Mouse (Mus musculus): ENCODE data around the gene Afg1l. TPM values are rescaled to one million over a fixed set of nuclear protein-coding genes. Genes with fewer than 3 reads are reported as not detected.
A peak's percentile ranks its signal among the peaks of the same experiment; 100 is the strongest.

Afg1l gene
- total RNA-seq, 2 experiments from 2014 or later, result 12.1 to 12.4 TPM

- no peak for DNase-seq (ENCODE audit: low spot score in 2 of 2)
- intact Hi-C loops (cut with DNase I), result no loop called here
Observed at GRCm38 (mm10) chr10:42312557-42312956, 165.8 kb downstream of the Afg1l start.

GRCm38 (mm10) chr10:42308687-42308987 is 169.7 kb downstream of the Afg1l start:
- intact Hi-C loops (cut with DNase I), result loop anchor here (1.0 to 10.0 kb wide), 3 partner anchors 329 to 636 kb away; no protein-coding TSS in a partner anchor
- no peak for DNase-seq (ENCODE audit: low spot score in 2 of 2)

GRCm38 (mm10) chr10:42307980-42308686 is 170.2 kb downstream of the Afg1l start:
- intact Hi-C loops (cut with DNase I), result loop anchor here (1.0 to 10.0 kb wide), 3 partner anchors 329 to 637 kb away; no protein-coding TSS in a partner anchor
- peak; percentile 80 to 86 for DNase-seq (ENCODE audit: low spot score in 2 of 2)

- intact Hi-C loops (cut with DNase I), result loop anchor here (10.0 kb wide), 1 partner anchor 638 kb away; no protein-coding TSS in a partner anchor
Observed at GRCm38 (mm10) chr10:42306422-42306821, 171.9 kb downstream of the Afg1l start.

GRCm38 (mm10) chr10:42300805-42301204 is 177.6 kb downstream of the Afg1l start:
- DNase-seq (ENCODE audit: low spot score in 2 of 2), result no peak
- intact Hi-C loops (cut with DNase I), result loop anchor here (10.0 kb wide), 1 partner anchor 644 kb away; no protein-coding TSS in a partner anchor

More at GRCm38 (mm10) chr10:42306422-42306821, 171.9 kb downstream of the Afg1l start:
- DNase-seq (ENCODE audit: low spot score in 2 of 2), result no peak

- intact Hi-C loops (cut with DNase I), result loop anchor here (5.0 to 10.0 kb wide), 4 partner anchors 608 to 995 kb away; partner anchors contain the start of genes Ak9, Cd164 and Fig4
- no peak for DNase-seq (ENCODE audit: low spot score in 2 of 2)
Observed at GRCm38 (mm10) chr10:42299967-42300366, 178.4 kb downstream of the Afg1l start.

- intact Hi-C loops (cut with DNase I), result loop anchor here (5.0 to 10.0 kb wide), 3 partner anchors 607 to 995 kb away; partner anchors contain the start of genes Ak9, Cd164 and Fig4
Observed at GRCm38 (mm10) chr10:42299426-42299825, 178.9 kb downstream of the Afg1l start.

GRCm38 (mm10) chr10:42297954-42298353 is 180.4 kb downstream of the Afg1l start:
- intact Hi-C loops (cut with DNase I), result loop anchor here (5.0 to 10.0 kb wide), 3 partner anchors 606 to 993 kb away; partner anchors contain the start of genes Ak9, Cd164 and Fig4
- no peak for DNase-seq (ENCODE audit: low spot score in 2 of 2)

More at GRCm38 (mm10) chr10:42299426-42299825, 178.9 kb downstream of the Afg1l start:
- DNase-seq (ENCODE audit: low spot score in 2 of 2), result no peak

GRCm38 (mm10) chr10:42297109-42297508 is 181.3 kb downstream of the Afg1l start:
- intact Hi-C loops (cut with DNase I), result loop anchor here (5.0 to 10.0 kb wide), 3 partner anchors 605 to 992 kb away; partner anchors contain the start of genes Ak9, Cd164 and Fig4
- DNase-seq (ENCODE audit: low spot score in 2 of 2), result no peak

- DNase-seq (ENCODE audit: low spot score in 2 of 2), result no peak
- intact Hi-C loops (cut with DNase I), result loop anchor here (5.0 to 10.0 kb wide), 3 partner anchors 604 to 992 kb away; partner anchors contain the start of genes Ak9, Cd164 and Fig4
Observed at GRCm38 (mm10) chr10:42296559-42296958, 181.8 kb downstream of the Afg1l start.

GRCm38 (mm10) chr10:42295028-42295427 is 183.3 kb downstream of the Afg1l start:
- DNase-seq (ENCODE audit: low spot score in 2 of 2), result peak; percentile 17 to 56
- intact Hi-C loops (cut with DNase I), result loop anchor here (2.0 to 10.0 kb wide), 5 partner anchors 314 to 990 kb away; partner anchors contain the start of genes Ak9, Cd164 and Fig4

GRCm38 (mm10) chr10:42294392-42294791 is 184.0 kb downstream of the Afg1l start:
- intact Hi-C loops (cut with DNase I), result loop anchor here (2.0 to 10.0 kb wide), 4 partner anchors 314 to 990 kb away; partner anchors contain the start of genes Ak9, Cd164 and Fig4
- DNase-seq (ENCODE audit: low spot score in 2 of 2), result no peak

GRCm38 (mm10) chr10:42293877-42294276 is 184.5 kb downstream of the Afg1l start:
- no peak for DNase-seq (ENCODE audit: low spot score in 2 of 2)
- intact Hi-C loops (cut with DNase I), result loop anchor here (2.0 to 10.0 kb wide), 4 partner anchors 313 to 989 kb away; partner anchors contain the start of genes Ak9, Cd164 and Fig4

- no peak for DNase-seq (ENCODE audit: low spot score in 2 of 2)
- intact Hi-C loops (cut with DNase I), result loop anchor here (10.0 kb wide), 2 partner anchors 777 to 987 kb away; partner anchors contain the start of genes Ak9, Cd164 and Fig4
Observed at GRCm38 (mm10) chr10:42291360-42291759, 187.0 kb downstream of the Afg1l start.

- DNase-seq (ENCODE audit: low spot score in 2 of 2), result no peak
- intact Hi-C loops (cut with DNase I), result no loop called here
Observed at GRCm38 (mm10) chr10:42287666-42288065, 190.7 kb downstream of the Afg1l start.

- no peak for DNase-seq (ENCODE audit: low spot score in 2 of 2)
- intact Hi-C loops (cut with DNase I), result loop anchor here (5.0 kb wide), 4 partner anchors 251 to 466 kb away; no protein-coding TSS in a partner anchor
Observed at GRCm38 (mm10) chr10:42278307-42278850, 200.0 kb downstream of the Afg1l start.

- intact Hi-C loops (cut with DNase I), result loop anchor here (2.0 to 5.0 kb wide), 5 partner anchors 250 to 465 kb away; no protein-coding TSS in a partner anchor
- peak; percentile 99 to 100 for DNase-seq (ENCODE audit: low spot score in 2 of 2)
Observed at GRCm38 (mm10) chr10:42277476-42278306, 200.7 kb downstream of the Afg1l start.

- intact Hi-C loops (cut with DNase I), result loop anchor here (1.0 to 5.0 kb wide), 7 partner anchors 233 to 464 kb away; no protein-coding TSS in a partner anchor
Observed at GRCm38 (mm10) chr10:42276507-42277345, 201.6 kb downstream of the Afg1l start, which contains the start of gene Foxo3. Gene Foxo3 (minus strand): TSS chr10:42276755.

More at GRCm38 (mm10) chr10:42276507-42277345, 201.6 kb downstream of the Afg1l start, which contains the start of gene Foxo3:
- peak; percentile 89 to 92 for DNase-seq (ENCODE audit: low spot score in 2 of 2)

Measured in left cerebral cortex, postnatal 25 days (tissue).